In genomic region chr8:127325749-127326148, GRCm38 (mm10) we compare ENCODE assay signal across 24 mouse cellular contexts.
DNase-seq lines count a peak whose midpoint lies in the region; ATAC-seq lines count a peak whose summit lies in the region.
"Had no signal": no experiment of that assay in that cellular context is flagged by ENCODE, and none has a peak within 500 bp of the region (broad histone marks: within the 10 kb centered on the region; RNA-seq: fewer than 3 reads in every experiment).

No protein-coding gene starts in this region.

- peaks cover 10% of the 10 kb centered on the region; the same call in 1 of the 2 replicates for H3K36me3 ChIP-seq in intestine, embryonic 14.5 days (ENCODE audit: control insufficient read depth, insufficient read depth, low read length)
- no peaks in the 10 kb centered on the region for H3K36me3 ChIP-seq in intestine, embryonic 15.5 days
- H3K36me3 ChIP-seq in embryonic facial prominence, embryonic 12.5 days: no peaks in the 10 kb centered on the region
- peaks cover 9% of the 10 kb centered on the region; the same call in 1 of the 2 replicates for H3K36me3 ChIP-seq in limb, embryonic 10.5 days
- H3K36me3 ChIP-seq: midbrain, embryonic 12.5 days; neural tube, embryonic 15.5 days had no signal

- no peak overlapping the region for H3K27ac ChIP-seq in intestine, embryonic 14.5 days (ENCODE audit: low read depth)
- H3K27ac ChIP-seq in intestine, embryonic 15.5 days: no peak overlapping the region
- H3K27ac ChIP-seq in embryonic facial prominence, embryonic 12.5 days: no peak overlapping the region
- peak overlapping the region; percentile 58 for H3K27ac ChIP-seq in limb, embryonic 10.5 days
- H3K27ac ChIP-seq: heart, embryonic 10.5 days; hindbrain, embryonic 14.5 days; midbrain, embryonic 12.5 days had no signal

- no peaks in the 10 kb centered on the region for H3K4me1 ChIP-seq in intestine, embryonic 14.5 days (replicated peaks; ENCODE audit: control insufficient read depth, insufficient read depth, low read length)
- H3K4me1 ChIP-seq in intestine, embryonic 15.5 days (replicated peaks): no peaks in the 10 kb centered on the region
- H3K4me1 ChIP-seq in embryonic facial prominence, embryonic 12.5 days: peaks cover 9% of the 10 kb centered on the region
- peaks cover 46% of the 10 kb centered on the region for H3K4me1 ChIP-seq in limb, embryonic 10.5 days

- H3K9me3 ChIP-seq in intestine, embryonic 14.5 days (ENCODE audit: control insufficient read depth, low read length): no peaks in the 10 kb centered on the region
- no peaks in the 10 kb centered on the region for H3K9me3 ChIP-seq in intestine, embryonic 15.5 days
- H3K9me3 ChIP-seq in embryonic facial prominence, embryonic 12.5 days: no peaks in the 10 kb centered on the region
- no peaks in the 10 kb centered on the region for H3K9me3 ChIP-seq in limb, embryonic 10.5 days (replicated peaks)
- H3K9me3 ChIP-seq: heart, embryonic 10.5 days; midbrain, embryonic 12.5 days; neural tube, embryonic 15.5 days had no signal

- DNase-seq in embryo, embryonic 10 days (ENCODE audit: low spot score): peak; percentile 22
- DNase-seq in embryo, embryonic 9.5 days (ENCODE audit: extremely low spot score): no peak
- DNase-seq in intestine, embryonic 14.5 days (ENCODE audit: low spot score): peak; percentile 25
- DNase-seq in limb, embryonic 10.5 days (ENCODE audit: low spot score): no peak
- no peak for DNase-seq in thymus, adult 18-20 months
- DNase-seq: adrenal gland, postnatal 25 days; cerebellum, adult 9-11 months; gastrocnemius, postnatal 36 days; heart, postnatal 4 days; kidney, adult 8-10 months; kidney, postnatal 25 days; lung, adult 18-20 months; lung, postnatal 10 days had no signal

- no peak overlapping the region for H3K4me2 ChIP-seq in intestine, embryonic 14.5 days (ENCODE audit: low read length)
- no peak overlapping the region for H3K4me2 ChIP-seq in intestine, embryonic 15.5 days (replicated peaks)
- no peak overlapping the region for H3K4me2 ChIP-seq in embryonic facial prominence, embryonic 12.5 days (replicated peaks)
- H3K4me2 ChIP-seq: hindbrain, embryonic 14.5 days; liver, embryonic 11.5 days; midbrain, embryonic 12.5 days; neural tube, embryonic 15.5 days had no signal

- no peak overlapping the region for H3K9ac ChIP-seq in intestine, embryonic 14.5 days (ENCODE audit: low read length)
- no peak overlapping the region for H3K9ac ChIP-seq in intestine, embryonic 15.5 days
- H3K9ac ChIP-seq in embryonic facial prominence, embryonic 12.5 days: no peak overlapping the region
- H3K9ac ChIP-seq: hindbrain, embryonic 14.5 days; midbrain, embryonic 12.5 days; neural tube, embryonic 15.5 days had no signal

- no peak for ATAC-seq in intestine, embryonic 14.5 days (replicated peaks; ENCODE audit: low FRiP score, low TSS enrichment, low read depth)
- no peak for ATAC-seq in intestine, embryonic 15.5 days
- ATAC-seq in embryonic facial prominence, embryonic 12.5 days (ENCODE audit: insufficient number of reproducible peaks, insufficient read depth, low FRiP score, low TSS enrichment): 0 out of 2 replicates have a peak, but pooled peaks have one; percentile 52
- ATAC-seq in erythroid progenitor cell, adult 5-6 weeks (replicated peaks; ENCODE audit: low FRiP score, poor library complexity, severe bottlenecking): no peak
- ATAC-seq: forebrain, embryonic 16.5 days; inflammation-experienced regulatory T-cells, adult 6 months had no signal

- no peaks in the 10 kb centered on the region for H3K27me3 ChIP-seq in intestine, embryonic 14.5 days (replicated peaks; ENCODE audit: control insufficient read depth, insufficient read depth, low read length)
- no peaks in the 10 kb centered on the region for H3K27me3 ChIP-seq in intestine, embryonic 15.5 days (replicated peaks)
- H3K27me3 ChIP-seq in embryonic facial prominence, embryonic 12.5 days: no peaks in the 10 kb centered on the region
- H3K27me3 ChIP-seq in limb, embryonic 10.5 days (ENCODE audit: low read depth, poor library complexity, severe bottlenecking): no peaks in the 10 kb centered on the region
- H3K27me3 ChIP-seq: midbrain, embryonic 12.5 days; neural tube, embryonic 15.5 days had no signal

- no peak overlapping the region for H3K4me3 ChIP-seq in intestine, embryonic 14.5 days (ENCODE audit: low read depth, low read length)
- H3K4me3 ChIP-seq in intestine, embryonic 15.5 days (replicated peaks): no peak overlapping the region
- H3K4me3 ChIP-seq in embryonic facial prominence, embryonic 12.5 days: no peak overlapping the region
- H3K4me3 ChIP-seq in limb, embryonic 10.5 days: no peak overlapping the region
- H3K4me3 ChIP-seq: erythroblast, embryonic 14.5 days; heart, embryonic 10.5 days; midbrain, embryonic 12.5 days; neural tube, embryonic 15.5 days had no signal

- WGBS in intestine, embryonic 14.5 days: 69% methylated on average over 5 of the region's 5 CpGs
- WGBS in intestine, embryonic 15.5 days: 73% methylated on average over 5 of the region's 5 CpGs
- WGBS in embryonic facial prominence, embryonic 12.5 days: 35% methylated on average over 5 of the region's 5 CpGs
- WGBS in limb, embryonic 10.5 days: 38% methylated on average over 5 of the region's 5 CpGs

Comparison
In these comparisons a context has a peak if more than half of its experiments do, and no peak if none do; other contexts are left out.
1. DNase-seq: peak in embryo, embryonic 10 days (single experiment) and intestine, embryonic 14.5 days (single experiment); none in embryo, embryonic 9.5 days (single experiment), limb, embryonic 10.5 days (single experiment) and thymus, adult 18-20 months (0 of 2).